Mouse (Mus musculus): Measurements from ENCODE around the gene Polr2h. TPM values are rescaled to one million over a fixed set of nuclear protein-coding genes. Genes with fewer than 3 reads are reported as not detected.

The Polr2h gene
- polyA plus RNA-seq, 1 experiment from 2014 or later = 50.5 TPM

DNA sequence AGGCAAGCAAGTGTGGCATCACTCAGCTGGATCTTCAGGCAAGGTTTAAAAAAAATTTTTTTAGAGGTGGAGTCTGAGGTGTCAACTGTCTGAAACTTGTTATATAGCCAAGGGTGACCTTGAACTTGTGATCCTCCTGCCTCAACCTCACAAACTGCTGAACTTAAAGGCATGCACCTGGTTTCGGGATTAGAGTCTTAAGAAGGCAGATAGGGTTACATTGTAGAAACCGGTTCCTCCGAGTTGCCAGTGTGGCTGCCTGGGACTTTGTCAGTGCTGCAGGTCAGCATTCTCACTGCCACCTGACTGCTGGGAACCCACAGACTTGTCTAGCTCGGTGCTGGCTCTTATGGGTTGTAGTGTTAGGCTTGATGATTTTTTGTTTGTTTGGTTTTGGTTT is 5.8 kb downstream of the Polr2h start:
- Histone ChIP-seq H3K4me1 (replicated peaks) (peaks cover 6% of the 10 kb centered on the region; the same call in 1 of the 2 replicates), H3K9me3 (replicated peaks) (no peaks in the 10 kb centered on the region), H3K27me3 (replicated peaks) (no peaks in the 10 kb centered on the region), H3K9ac (no peak overlapping the region), H3K4me2 (no peak overlapping the region), H3K4me3 (no peak overlapping the region), H3K36me3 (peaks cover 25% of the 10 kb centered on the region), H3K27ac (ENCODE audit: poor library complexity, severe bottlenecking) (no peak overlapping the region)
- 46% methylated on average over 4 of the region's 4 CpGs for WGBS
- ATAC-seq (ENCODE audit: insufficient number of reproducible peaks, low FRiP score) = no peak

DNA sequence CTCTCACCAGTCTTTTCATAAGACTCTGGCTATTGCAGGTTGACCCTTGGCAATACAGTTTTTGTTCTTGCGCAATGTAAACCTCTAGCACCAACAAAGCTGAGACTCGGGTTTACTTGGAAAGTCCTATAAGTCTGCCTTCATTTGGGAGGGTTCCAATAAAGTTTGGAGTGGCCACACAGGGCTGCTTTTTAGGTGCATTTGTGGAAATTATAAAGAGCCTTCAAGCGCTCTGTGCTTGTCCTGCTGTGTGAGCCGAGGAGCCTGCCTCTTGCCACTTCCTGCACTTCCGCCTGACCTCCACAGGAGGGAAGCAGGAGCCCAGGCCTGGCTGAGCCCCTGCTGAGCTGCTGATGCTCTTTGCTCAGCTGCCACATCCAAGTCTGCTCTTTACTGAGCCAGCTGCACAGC is 6.9 kb downstream of the Polr2h start:
- no peaks in the 10 kb centered on the region for H3K9me3 ChIP-seq (replicated peaks)
- no peak overlapping the region for H3K9ac ChIP-seq
- WGBS = 28% methylated on average over 5 of the region's 5 CpGs
- no peaks in the 10 kb centered on the region for H3K27me3 ChIP-seq (replicated peaks)
- no peak overlapping the region for H3K27ac ChIP-seq (ENCODE audit: poor library complexity, severe bottlenecking)
- peaks cover 25% of the 10 kb centered on the region for H3K36me3 ChIP-seq
- no peak overlapping the region for H3K4me3 ChIP-seq
- no peaks in the 10 kb centered on the region for H3K4me1 ChIP-seq (replicated peaks)
- no peak overlapping the region for H3K4me2 ChIP-seq
- peak; percentile 54; the same call in 1 of the 2 replicates for ATAC-seq (ENCODE audit: insufficient number of reproducible peaks, low FRiP score)

DNA sequence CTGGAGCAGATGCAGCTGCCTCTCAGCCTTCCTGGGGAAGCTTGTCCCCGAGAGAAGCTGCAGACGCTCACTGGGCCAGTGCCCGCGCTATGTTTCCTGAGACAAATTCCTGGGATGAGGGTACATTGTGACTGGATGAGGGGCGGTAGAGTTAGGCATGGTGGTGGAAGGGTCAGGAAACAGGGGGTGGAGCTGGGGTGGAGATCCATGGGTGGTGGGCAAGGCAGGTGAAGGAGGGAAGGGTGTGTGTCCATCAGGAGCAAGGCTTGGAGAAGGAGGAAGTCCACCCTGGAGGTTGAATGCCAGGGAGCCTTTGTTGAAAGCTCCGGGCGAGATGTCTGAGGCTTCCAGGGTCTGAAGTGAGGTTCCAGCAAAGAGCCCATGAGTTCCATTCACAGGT is 7.9 kb downstream of the Polr2h start:
- 72% methylated on average over 7 of the region's 7 CpGs for WGBS
- Histone ChIP-seq H3K4me2 (no peak overlapping the region), H3K27ac (ENCODE audit: poor library complexity, severe bottlenecking) (no peak overlapping the region), H3K4me1 (replicated peaks) (no peaks in the 10 kb centered on the region), H3K9me3 (replicated peaks) (no peaks in the 10 kb centered on the region), H3K4me3 (no peak overlapping the region), H3K36me3 (peaks cover 20% of the 10 kb centered on the region), H3K27me3 (replicated peaks) (peaks cover 3% of the 10 kb centered on the region), H3K9ac (no peak overlapping the region)
- ATAC-seq (ENCODE audit: insufficient number of reproducible peaks, low FRiP score) = no peak

DNA sequence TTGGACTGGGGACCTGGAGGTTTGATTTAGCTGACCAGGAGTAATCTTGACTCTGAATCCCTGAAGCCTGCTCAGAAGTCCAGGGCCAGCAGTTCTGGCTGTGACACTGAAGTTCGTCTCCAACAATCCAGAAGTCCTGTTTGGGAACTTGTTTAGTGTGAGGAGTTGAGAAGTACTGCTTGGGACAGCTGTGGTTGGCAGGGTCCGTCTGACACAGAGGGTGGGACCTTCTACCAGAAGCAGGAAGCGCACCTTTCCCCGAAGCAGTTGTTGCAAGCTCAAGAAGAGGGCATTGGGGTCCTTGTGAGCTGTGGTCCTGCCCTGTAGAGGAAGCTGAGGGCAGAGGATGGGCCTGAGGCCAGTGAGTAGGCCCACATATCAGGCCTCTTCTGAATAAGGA is 8.3 kb downstream of the Polr2h start:
- H3K4me3 ChIP-seq = no peak overlapping the region
- H3K36me3 ChIP-seq = peaks cover 15% of the 10 kb centered on the region
- no peak overlapping the region for H3K9ac ChIP-seq
- H3K9me3 ChIP-seq (replicated peaks) = no peaks in the 10 kb centered on the region
- no peak for ATAC-seq (ENCODE audit: insufficient number of reproducible peaks, low FRiP score)
- no peaks in the 10 kb centered on the region for H3K4me1 ChIP-seq (replicated peaks)
- H3K27me3 ChIP-seq (replicated peaks) = peaks cover 6% of the 10 kb centered on the region
- H3K27ac ChIP-seq (ENCODE audit: poor library complexity, severe bottlenecking) = no peak overlapping the region
- 69% methylated on average over 4 of the region's 4 CpGs for WGBS
- H3K4me2 ChIP-seq = no peak overlapping the region

DNA sequence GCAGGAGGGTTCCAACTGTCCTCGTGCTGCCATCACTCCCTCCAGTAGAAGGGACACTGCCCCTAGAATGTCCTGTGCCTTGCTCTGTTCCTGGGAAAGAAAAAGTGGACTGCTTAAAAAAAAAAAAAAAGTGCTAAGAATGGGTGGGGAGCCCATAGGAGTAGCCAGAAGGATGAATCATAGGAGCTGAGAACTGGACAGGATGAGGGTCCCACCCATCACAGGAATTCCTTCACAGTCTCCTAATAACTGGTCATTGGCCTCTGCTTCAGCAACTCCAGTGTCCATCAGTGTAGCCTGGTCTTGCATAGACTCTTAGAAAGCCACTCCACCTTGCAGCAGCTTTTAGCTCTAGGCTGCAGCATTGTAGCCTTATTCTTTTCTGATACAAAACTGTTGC is 8.9 kb downstream of the Polr2h start:
- no peaks in the 10 kb centered on the region for H3K9me3 ChIP-seq (replicated peaks)
- 39% methylated on average over 1 of the region's 1 CpGs for WGBS
- ATAC-seq (ENCODE audit: insufficient number of reproducible peaks, low FRiP score) = no peak
- no peak overlapping the region for H3K4me2 ChIP-seq
- H3K36me3 ChIP-seq = peaks cover 12% of the 10 kb centered on the region
- peaks cover 7% of the 10 kb centered on the region for H3K27me3 ChIP-seq (replicated peaks)
- no peak overlapping the region for H3K27ac ChIP-seq (ENCODE audit: poor library complexity, severe bottlenecking)
- no peaks in the 10 kb centered on the region for H3K4me1 ChIP-seq (replicated peaks)
- H3K4me3 ChIP-seq = no peak overlapping the region
- no peak overlapping the region for H3K9ac ChIP-seq

DNA sequence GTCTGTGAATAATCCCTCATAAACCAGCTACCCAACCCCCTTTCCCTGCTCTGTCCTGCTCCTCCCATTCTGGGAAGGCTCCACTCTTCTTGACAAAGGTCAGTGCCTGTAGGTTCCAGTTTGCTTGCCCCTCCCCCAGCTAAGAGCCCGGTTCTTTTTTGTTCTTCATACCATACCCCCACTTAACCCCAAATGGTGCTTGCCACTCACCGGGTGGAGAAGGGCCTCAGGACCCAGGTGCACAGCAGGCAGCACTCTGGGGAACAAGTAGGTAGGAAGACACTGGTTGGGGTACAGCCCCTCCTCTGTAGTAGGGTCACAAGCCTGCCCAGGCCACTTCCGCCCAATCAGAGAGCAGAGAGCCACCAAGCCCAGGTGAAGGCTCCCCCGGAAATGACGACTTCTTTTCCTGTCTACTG is 12.8 kb downstream of the Polr2h start:
- Histone ChIP-seq H3K9me3 (replicated peaks) (no peaks in the 10 kb centered on the region), H3K27me3 (replicated peaks) (peaks cover 38% of the 10 kb centered on the region), H3K4me3 (no peak overlapping the region), H3K36me3 (no peaks in the 10 kb centered on the region), H3K4me2 (no peak overlapping the region), H3K27ac (ENCODE audit: poor library complexity, severe bottlenecking) (no peak overlapping the region), H3K9ac (no peak overlapping the region), H3K4me1 (replicated peaks) (peaks cover 19% of the 10 kb centered on the region)
- no peak for ATAC-seq (ENCODE audit: insufficient number of reproducible peaks, low FRiP score)
- WGBS = 31% methylated on average over 5 of the region's 5 CpGs

DNA sequence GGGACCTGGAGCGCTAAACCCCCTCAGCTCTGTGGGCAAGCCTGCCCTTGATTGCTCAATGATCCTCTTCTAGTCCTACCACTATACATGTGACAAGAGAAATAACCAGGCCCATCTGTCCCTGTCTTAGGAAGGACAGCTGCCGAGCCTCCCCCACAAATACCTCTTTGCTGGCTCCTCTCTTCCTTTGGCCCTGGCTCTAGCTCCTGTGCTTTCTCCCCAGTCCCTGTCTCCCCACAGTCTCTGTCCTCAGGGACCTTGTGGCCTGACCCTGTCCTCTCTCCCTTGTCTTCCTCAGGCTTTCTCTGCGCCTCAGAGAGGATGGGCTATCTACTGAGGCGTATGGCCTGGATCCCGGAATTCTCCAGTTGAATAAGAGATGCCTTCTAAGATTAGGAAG is 14.2 kb downstream of the Polr2h start:
- Histone ChIP-seq H3K9ac (no peak overlapping the region), H3K36me3 (no peaks in the 10 kb centered on the region), H3K9me3 (replicated peaks) (no peaks in the 10 kb centered on the region), H3K4me3 (no peak overlapping the region), H3K4me1 (replicated peaks) (peaks cover 19% of the 10 kb centered on the region), H3K27ac (ENCODE audit: poor library complexity, severe bottlenecking) (no peak overlapping the region), H3K4me2 (no peak overlapping the region), H3K27me3 (replicated peaks) (peaks cover 52% of the 10 kb centered on the region)
- WGBS = 61% methylated on average over 5 of the region's 5 CpGs
- no peak for ATAC-seq (ENCODE audit: insufficient number of reproducible peaks, low FRiP score)

DNA sequence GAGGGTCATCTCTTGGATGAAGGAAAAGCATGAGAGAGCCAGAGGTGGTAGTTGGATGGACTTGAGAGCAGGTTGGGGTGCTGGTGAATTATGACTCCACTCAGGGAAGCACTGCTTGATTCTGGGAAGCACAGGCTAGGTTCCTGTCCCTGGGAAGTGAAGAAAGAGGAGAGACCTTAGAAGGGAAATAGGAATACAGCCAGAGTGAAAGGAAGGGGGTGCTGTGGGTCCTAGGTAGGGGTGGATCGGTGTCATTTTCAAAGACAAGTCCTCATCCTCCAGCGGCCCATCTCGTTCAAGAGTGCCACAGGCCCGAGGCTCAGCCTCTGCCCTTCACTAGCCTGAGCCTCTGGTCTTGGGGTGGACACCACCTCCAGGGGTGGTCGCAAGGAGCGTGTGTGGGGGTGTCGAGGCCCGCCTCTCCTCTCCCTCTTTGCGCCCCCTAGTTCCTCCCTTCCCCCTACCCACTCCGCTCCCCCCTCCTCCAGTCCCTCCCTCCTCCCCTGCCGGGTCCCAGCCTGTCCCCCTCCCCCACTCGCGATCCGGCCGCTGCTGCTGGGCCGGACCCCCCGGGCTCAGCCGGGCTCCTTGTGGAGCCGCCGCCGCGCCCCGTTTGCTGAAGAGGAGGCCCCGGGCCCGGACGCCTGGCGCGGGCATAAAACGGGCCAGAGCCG is 14.9 kb downstream of the Polr2h start:
- Histone ChIP-seq H3K27me3 (replicated peaks) (peaks cover 59% of the 10 kb centered on the region), H3K27ac (ENCODE audit: poor library complexity, severe bottlenecking) (no peak overlapping the region)
- 0 out of 2 replicates have a peak, but pooled peaks have one; percentile 9 for ATAC-seq (ENCODE audit: insufficient number of reproducible peaks, low FRiP score)

DNA sequence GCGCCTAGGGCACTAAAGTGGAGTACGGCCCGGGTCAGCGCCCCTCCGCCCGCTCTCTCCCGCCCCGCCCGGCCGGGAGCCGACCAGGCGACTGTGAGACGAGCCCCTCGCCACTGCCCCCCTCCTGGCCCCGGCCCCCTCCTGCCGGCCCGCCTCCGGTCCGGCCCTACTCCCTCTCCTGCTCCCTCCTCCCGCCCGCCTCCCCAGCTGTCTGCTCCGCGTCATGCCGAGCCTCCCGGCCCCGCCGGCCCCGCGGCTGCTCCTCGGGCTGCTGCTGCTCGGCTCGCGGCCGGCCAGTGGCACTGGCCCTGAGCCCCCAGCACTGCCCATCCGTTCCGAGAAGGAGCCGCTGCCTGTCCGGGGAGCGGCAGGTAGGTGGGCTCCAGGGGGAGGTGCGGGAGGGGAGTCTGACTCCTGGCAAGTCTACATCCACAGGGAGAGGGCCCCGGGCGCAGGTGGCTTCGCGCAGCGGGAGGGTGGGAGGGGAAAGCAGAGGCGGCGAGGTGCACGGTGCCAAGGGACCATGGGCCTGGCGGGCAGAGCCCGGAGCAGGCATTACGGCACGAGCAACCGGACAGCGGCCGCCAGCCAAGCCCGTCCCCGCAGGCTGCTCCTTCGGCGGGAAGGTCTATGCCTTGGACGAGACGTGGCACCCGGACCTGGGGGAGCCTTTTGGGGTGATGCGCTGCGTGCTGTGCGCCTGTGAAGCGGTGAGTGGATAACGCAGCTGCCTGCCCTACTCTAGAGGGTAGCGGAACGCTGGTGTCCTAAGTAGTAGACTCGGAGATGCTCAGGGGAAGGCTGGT is 15.7 kb downstream of the Polr2h start, which contains the start of gene Chrd:
Chrd (plus strand) TSS at position 203 of the 806 bp plus-strand sequence.
- Histone ChIP-seq H3K4me1 (replicated peaks) (peaks cover 19% of the 10 kb centered on the region), H3K27ac (ENCODE audit: poor library complexity, severe bottlenecking) (no peak within 1 kb of the TSS), H3K4me2 (peak within 1 kb of the TSS; percentile 99), H3K4me3 (peak within 1 kb of the TSS; percentile 71), H3K9ac (peak within 1 kb of the TSS; percentile 79), H3K9me3 (replicated peaks) (no peaks in the 10 kb centered on the region), H3K27me3 (replicated peaks) (peaks cover 62% of the 10 kb centered on the region), H3K36me3 (no peaks in the 10 kb centered on the region)
- 1% methylated on average over 58 of the region's 70 CpGs for WGBS
- peak; percentile 71 for ATAC-seq (ENCODE audit: insufficient number of reproducible peaks, low FRiP score)

More for the DNA sequence above, 14.9 kb downstream of the Polr2h start:
- peak overlapping the region; percentile 79 for H3K9ac ChIP-seq
- H3K9me3 ChIP-seq (replicated peaks) = no peaks in the 10 kb centered on the region
- H3K4me2 ChIP-seq = peak overlapping the region; percentile 99
- H3K4me3 ChIP-seq = peak overlapping the region; percentile 71
- H3K36me3 ChIP-seq = no peaks in the 10 kb centered on the region
- 1% methylated on average over 27 of the region's 30 CpGs for WGBS
- peaks cover 19% of the 10 kb centered on the region for H3K4me1 ChIP-seq (replicated peaks)

DNA sequence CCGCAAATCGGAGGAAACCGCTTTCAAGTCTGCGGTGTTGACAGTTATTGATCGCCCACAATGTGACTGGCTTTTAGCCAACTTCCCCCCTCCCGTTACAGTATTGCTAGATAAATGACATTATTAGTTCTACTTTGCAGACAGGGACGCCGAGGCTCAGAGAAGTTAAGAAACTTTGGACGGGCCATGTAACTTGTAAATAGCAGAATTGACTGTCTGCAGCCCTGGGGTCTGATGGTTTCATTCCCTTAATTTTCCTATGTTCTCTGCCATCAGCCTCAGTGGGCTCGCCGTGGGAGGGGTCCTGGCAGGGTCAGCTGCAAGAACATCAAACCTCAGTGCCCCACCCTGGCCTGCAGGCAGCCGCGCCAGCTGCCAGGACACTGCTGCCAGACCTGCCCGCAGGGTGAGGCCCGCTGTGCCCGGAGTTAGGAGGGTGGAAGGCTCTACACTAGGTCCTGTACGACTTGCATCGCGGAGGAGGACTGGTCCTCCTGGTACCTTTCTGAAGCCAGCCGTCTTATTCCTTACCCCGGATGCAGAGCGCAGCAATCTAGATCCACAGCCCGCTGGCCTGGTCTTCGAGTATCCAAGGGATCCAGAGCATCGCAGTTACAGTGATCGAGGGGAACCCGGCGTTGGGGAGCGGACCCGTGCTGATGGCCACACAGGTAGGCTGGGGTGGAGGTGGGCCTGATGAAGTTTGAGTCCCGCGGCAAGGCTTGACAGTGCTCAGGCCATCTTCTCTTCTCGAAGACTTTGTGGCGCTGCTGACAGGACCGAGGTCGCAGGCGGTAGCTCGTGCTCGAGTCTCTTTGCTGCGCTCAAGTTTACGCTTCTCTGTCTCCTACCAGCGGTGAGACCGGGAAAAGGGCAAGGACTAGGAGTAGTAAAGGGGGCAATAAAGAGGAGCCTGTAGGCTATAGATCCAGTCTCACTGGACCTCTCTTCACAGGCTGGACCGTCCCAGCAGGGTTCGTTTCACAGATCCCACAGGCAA is 16.6 kb downstream of the Polr2h start, which contains the start of gene Thpo:
Thpo (minus strand) TSS at position 781 of the 1,000 bp plus-strand sequence.
- Histone ChIP-seq H3K4me2 (peak within 1 kb of the TSS; percentile 99), H3K27ac (ENCODE audit: poor library complexity, severe bottlenecking) (no peak within 1 kb of the TSS), H3K9ac (peak within 1 kb of the TSS; percentile 79), H3K4me1 (replicated peaks) (peaks cover 19% of the 10 kb centered on the region), H3K36me3 (no peaks in the 10 kb centered on the region), H3K27me3 (replicated peaks) (peaks cover 68% of the 10 kb centered on the region), H3K4me3 (peak within 1 kb of the TSS; percentile 71), H3K9me3 (replicated peaks) (no peaks in the 10 kb centered on the region)
- ATAC-seq (ENCODE audit: insufficient number of reproducible peaks, low FRiP score) = no peak
- 2% methylated on average over 45 of the region's 45 CpGs for WGBS

All from heart, embryonic 12.5 days (tissue).